Mouse (Mus musculus) MEL (cell line): ENCODE data around the gene Srgap2. TPM values are rescaled to one million over a fixed set of nuclear protein-coding genes. Genes with fewer than 3 reads are reported as not detected.
A peak's percentile ranks its signal among the peaks of the same experiment; 100 is the strongest.
"Not testable (repeated sequence)": the region's sequence is repeated elsewhere in the genome, so short reads cannot be mapped to it uniquely, and the experiment has no call there.

Source experiments
- DNase-seq: peaks from one replicate; pipeline ENCODE4 v3.0.0; 2011; ENCODE audit warnings: low read depth, low spot score
- H3K27ac ChIP-seq: 2 replicates; pipeline ENCODE4 v1.5.1; 2012; ENCODE audit warnings: low read depth, mild to moderate bottlenecking, control low read depth, low read length, moderate library complexity; ENCODE audit not compliant: control insufficient read depth
- H3K27me3 ChIP-seq, 2 experiments: fragments of 150-350 bp in 1 of 2; sonication (generic) in 1 of 2; 2 replicates each; pipeline ENCODE4 v1.6.1; 2012; ENCODE audit warnings: low read length in 2 of 2, mild to moderate bottlenecking in 2 of 2, improper control_type of control experiment in 1 of 2, moderate library complexity in 1 of 2; ENCODE audit not compliant: insufficient read depth in 2 of 2, control insufficient read depth in 1 of 2
- H3K36me3 ChIP-seq, 2 experiments: 2 replicates each; pipeline ENCODE4 v1.6.1; 2012 to 2014; ENCODE audit warnings: low read length in 2 of 2, improper control_type of control experiment in 1 of 2, inconsistent platforms in 1 of 2, mild to moderate bottlenecking in 1 of 2; ENCODE audit not compliant: insufficient read depth in 2 of 2, control insufficient read depth in 1 of 2
- H3K4me1 ChIP-seq, 2 experiments: fragments of 150-350 bp in 1 of 2; sonication (generic) in 1 of 2; 2 replicates each; pipeline ENCODE4 v1.6.1; 2012; ENCODE audit warnings: low read length in 2 of 2, improper control_type of control experiment in 1 of 2, mild to moderate bottlenecking in 1 of 2; ENCODE audit not compliant: insufficient read depth in 2 of 2, control insufficient read depth in 1 of 2
- H3K4me3 ChIP-seq, 2 experiments: fragments of 150-350 bp in 1 of 2; sonication (generic) in 1 of 2; 2 replicates each; pipeline ENCODE4 v1.5.1; 2012; ENCODE audit warnings: low read depth in 2 of 2, low read length in 2 of 2, mild to moderate bottlenecking in 2 of 2, moderate library complexity in 2 of 2, control low read depth in 1 of 2, improper control_type of control experiment in 1 of 2; ENCODE audit not compliant: control insufficient read depth in 1 of 2, insufficient read depth in 1 of 2
- H3K79me2 ChIP-seq: 2 replicates; pipeline ENCODE4 v1.6.1; 2012; ENCODE audit warnings: mild to moderate bottlenecking, low read length, moderate library complexity; ENCODE audit not compliant: control insufficient read depth, poor library complexity, insufficient read depth
- H3K9ac ChIP-seq: 2 replicates; pipeline ENCODE4 v1.6.1; 2012; ENCODE audit warnings: low read depth, mild to moderate bottlenecking, control low read depth, low read length, moderate library complexity; ENCODE audit not compliant: control insufficient read depth, poor library complexity, severe bottlenecking
- H3K9me3 ChIP-seq: fragments of 150-350 bp; sonication (generic); replicated peaks from 2 replicates; pipeline ENCODE4 v1.6.1; 2012; ENCODE audit warnings: mild to moderate bottlenecking, low read length, improper control_type of control experiment, moderate library complexity; ENCODE audit not compliant: insufficient read depth
- BHLHE40 ChIP-seq: IDR thresholded peaks from 2 replicates; pipeline ENCODE4 v1.6.1; 2012; ENCODE audit warnings: low read depth, mild to moderate bottlenecking, inconsistent platforms, low read length, improper control_type of control experiment, borderline replicate concordance
- CHD1 ChIP-seq: IDR thresholded peaks from 2 replicates; pipeline ENCODE4 v1.6.1; 2012; ENCODE audit warnings: low read depth, mild to moderate bottlenecking, inconsistent platforms, low read length, improper control_type of control experiment
- CTCF ChIP-seq, 3 experiments: IDR thresholded peaks in 2 of 3; conservative IDR thresholded peaks in 1 of 3; 2 replicates each; pipeline ENCODE4 v1.5.1; 2011 to 2012; ENCODE audit warnings: low read length in 3 of 3, low read depth in 2 of 3, mild to moderate bottlenecking in 2 of 3, improper control_type of control experiment in 1 of 3, inconsistent platforms in 1 of 3, mixed read lengths in 1 of 3, moderate library complexity in 1 of 3; ENCODE audit not compliant: control insufficient read depth in 1 of 3, insufficient read depth in 1 of 3, poor library complexity in 1 of 3, severe bottlenecking in 1 of 3
- GABPA ChIP-seq: IDR thresholded peaks from 2 replicates; pipeline ENCODE4 v1.6.1; 2012; ENCODE audit warnings: low read depth, mild to moderate bottlenecking, inconsistent platforms, low read length, improper control_type of control experiment, moderate library complexity
- HCFC1 ChIP-seq: IDR thresholded peaks from 2 replicates; pipeline ENCODE4 v1.6.1; 2012; ENCODE audit warnings: low read depth, mild to moderate bottlenecking, inconsistent platforms, low read length, improper control_type of control experiment, moderate library complexity
- MAFK ChIP-seq: IDR thresholded peaks from 2 replicates; pipeline ENCODE4 v1.6.1; 2011; ENCODE audit warnings: low read depth, mild to moderate bottlenecking, low read length, improper control_type of control experiment, borderline replicate concordance
- MAX ChIP-seq: IDR thresholded peaks from 2 replicates; pipeline ENCODE4 v1.6.1; 2011; ENCODE audit warnings: low read length, improper control_type of control experiment
- MAZ ChIP-seq: IDR thresholded peaks from 2 replicates; pipeline ENCODE4 v1.6.1; 2012; ENCODE audit warnings: low read depth, mild to moderate bottlenecking, inconsistent platforms, low read length, improper control_type of control experiment
- NRF1 ChIP-seq: IDR thresholded peaks from 2 replicates; pipeline ENCODE4 v1.6.1; 2014; ENCODE audit warnings: low read depth, mild to moderate bottlenecking, inconsistent platforms, low read length, improper control_type of control experiment, moderate library complexity; ENCODE audit not compliant: poor library complexity, insufficient read depth, severe bottlenecking
- POLR2A ChIP-seq, 2 experiments: IDR thresholded peaks; 2 replicates each; pipeline ENCODE4 v1.6.1; 2011 to 2012; ENCODE audit warnings: low read length in 2 of 2, mild to moderate bottlenecking in 2 of 2, control low read depth in 1 of 2, improper control_type of control experiment in 1 of 2, low read depth in 1 of 2, moderate library complexity in 1 of 2; ENCODE audit not compliant: control insufficient read depth in 1 of 2, insufficient read depth in 1 of 2, poor library complexity in 1 of 2
- POLR2AphosphoS2 ChIP-seq: IDR thresholded peaks from 2 replicates; pipeline ENCODE4 v1.6.1; 2011; ENCODE audit warnings: low read length, improper control_type of control experiment
- RAD21 ChIP-seq: IDR thresholded peaks from 2 replicates; pipeline ENCODE4 v1.6.1; 2011; ENCODE audit warnings: mild to moderate bottlenecking, low read depth, low read length, improper control_type of control experiment
- RCOR1 ChIP-seq: IDR thresholded peaks from 2 replicates; pipeline ENCODE4 v1.6.1; 2012; ENCODE audit warnings: low read depth, mild to moderate bottlenecking, inconsistent platforms, low read length, improper control_type of control experiment
- SMC3 ChIP-seq: IDR thresholded peaks from 2 replicates; pipeline ENCODE4 v1.6.1; 2011; ENCODE audit warnings: low read depth, low read length, improper control_type of control experiment
- TAL1 ChIP-seq: IDR thresholded peaks from 2 replicates; pipeline ENCODE4 v1.6.1; 2012; ENCODE audit warnings: mild to moderate bottlenecking, inconsistent platforms, low read length, moderate library complexity, mixed read lengths
- USF1 ChIP-seq: IDR thresholded peaks from 2 replicates; pipeline ENCODE4 v1.6.1; 2014; ENCODE audit warnings: low read depth, mild to moderate bottlenecking, inconsistent platforms, low read length, improper control_type of control experiment, moderate library complexity
- ZMIZ1 ChIP-seq: IDR thresholded peaks from 2 replicates; pipeline ENCODE4 v1.6.1; 2012; ENCODE audit warnings: low read depth, mild to moderate bottlenecking, inconsistent platforms, low read length, improper control_type of control experiment, moderate library complexity
- polyA plus RNA-seq, 2 experiments: library from polyadenylated mRNA; stranded (reverse) in 1 of 2; unstranded in 1 of 2; fragments of >175 nt in 1 of 2; fragments of >200 nt in 1 of 2; gene quantifications; 2 replicates each; pipeline versions ENCODE4 v1.2.1 to v1.2.4; 2012; ENCODE audit warnings: low replicate concordance in 2 of 2, low read depth in 1 of 2; ENCODE audit not compliant: insufficient read length in 2 of 2, insufficient read depth in 1 of 2, missing spikeins in 1 of 2
- total RNA-seq: library from RNA; depleted of rRNA; stranded (reverse); fragments of 300-350 nt; gene quantifications from 2 replicates; pipeline ENCODE4 v1.2.3, GENCODE M21; 2012

Srgap2 gene
- total and polyA plus RNA-seq, 3 experiments = 9.0 to 25.3 TPM; not detected in 1

DNA sequence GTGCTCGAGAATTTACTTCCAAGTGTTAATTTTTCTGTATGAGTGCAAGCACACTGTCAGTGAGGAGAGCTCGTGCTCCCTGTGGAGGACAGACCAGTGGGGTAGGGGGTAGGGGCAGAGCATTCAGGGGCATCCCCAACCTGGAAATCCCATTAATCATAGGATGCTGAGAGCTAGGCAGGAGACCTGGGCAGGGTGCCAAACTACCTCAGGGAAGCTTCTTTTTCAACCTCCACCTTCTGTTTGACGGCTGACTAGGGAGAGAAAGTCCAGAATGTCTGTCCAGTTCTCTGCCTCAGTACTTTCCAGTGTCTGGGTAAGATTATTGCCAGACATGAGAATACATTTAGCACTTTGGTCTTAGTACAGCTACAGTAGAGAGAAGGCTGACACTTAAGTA lies 191.5 kb downstream of the Srgap2 start:
- TF ChIP-seq CHD1 = no peak
- no peak for TF ChIP-seq POLR2A (IDR thresholded peaks at IDR 0.05; ENCODE audit: control insufficient read depth in 1 of 2, insufficient read depth in 1 of 2, low read depth in 1 of 2, low read length in 2 of 2, poor library complexity in 1 of 2)
- TF ChIP-seq TAL1 = no peak
- Histone ChIP-seq H3K27me3 (no peaks in the 10 kb centered on the region), H3K9me3 (no peaks in the 10 kb centered on the region), H3K36me3 (no peaks in the 10 kb centered on the region), H3K9ac (no peak overlapping the region), H3K4me1 (no peaks in the 10 kb centered on the region), H3K79me2 (no peaks in the 10 kb centered on the region), H3K27ac (no peak overlapping the region), H3K4me3 (no peak overlapping the region)
- DNase-seq = no peak

DNA sequence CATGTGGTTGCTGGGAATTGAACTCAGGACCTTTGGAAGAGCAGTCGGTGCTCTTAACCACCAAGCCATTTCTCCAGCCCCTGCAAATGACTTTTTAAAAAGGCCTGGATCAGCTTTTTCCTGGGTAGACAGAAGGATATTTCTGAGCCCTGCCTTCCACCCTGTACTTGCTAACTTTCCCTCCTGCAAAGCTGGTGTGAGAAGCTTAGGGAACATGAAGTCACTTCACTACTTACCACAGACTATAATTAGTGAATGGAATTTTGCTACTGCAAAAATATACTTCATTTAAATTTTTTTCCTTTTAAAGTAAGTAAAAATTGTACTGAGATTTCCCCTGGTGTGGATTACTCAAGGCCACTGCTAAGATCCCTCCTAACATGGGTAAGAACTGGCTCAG lies 196.0 kb downstream of the Srgap2 start:
- Histone ChIP-seq H3K4me1 (no peaks in the 10 kb centered on the region), H3K4me3 (no peak overlapping the region), H3K79me2 (no peaks in the 10 kb centered on the region), H3K9ac (no peak overlapping the region), H3K36me3 (no peaks in the 10 kb centered on the region), H3K9me3 (no peaks in the 10 kb centered on the region), H3K27ac (no peak overlapping the region), H3K27me3 (no peaks in the 10 kb centered on the region)
- no peak for DNase-seq
- TF ChIP-seq ZMIZ1 = no peak
- TF ChIP-seq POLR2AphosphoS2 = no peak
- TF ChIP-seq BHLHE40 = no peak
- TF ChIP-seq GABPA = no peak
- TF ChIP-seq, all 39 proteins: peak for 0

DNA sequence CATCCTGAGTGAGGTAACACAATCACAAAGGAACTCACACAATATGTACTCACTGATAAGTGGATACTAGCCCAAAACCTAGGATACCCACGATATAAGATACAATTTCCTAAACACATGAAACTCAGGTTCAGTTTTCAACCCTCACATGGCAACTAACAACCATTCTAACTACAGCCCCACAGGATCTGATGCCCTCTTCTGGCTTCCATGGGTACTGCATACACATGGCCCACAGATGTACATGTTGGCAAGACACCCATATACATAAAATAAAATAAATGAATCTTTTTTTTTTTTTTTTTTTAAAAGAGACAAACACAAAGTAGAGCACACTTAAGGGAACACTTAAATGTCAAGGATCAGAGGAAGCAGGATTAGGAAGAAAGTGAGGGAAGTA lies 198.1 kb downstream of the Srgap2 start:
- not testable (repeated sequence) for H3K27me3 ChIP-seq, H3K27ac ChIP-seq, H3K4me1 ChIP-seq, H3K4me3 ChIP-seq, H3K36me3 ChIP-seq, H3K79me2 ChIP-seq, H3K9ac ChIP-seq, H3K9me3 ChIP-seq
- peak; percentile 44 to 54 (median 45) for TF ChIP-seq CTCF (IDR thresholded peaks at IDR 0.05 in 2 of 3, conservative IDR thresholded peaks at IDR 0.05 in 1 of 3; ENCODE audit: control insufficient read depth in 1 of 3, insufficient read depth in 1 of 3, low read depth in 2 of 3, low read length in 3 of 3, poor library complexity in 1 of 3, severe bottlenecking in 1 of 3)
- TF ChIP-seq SMC3 = peak; percentile 48
- peak; percentile 15 for TF ChIP-seq RAD21
- peak; percentile 62 for DNase-seq

DNA sequence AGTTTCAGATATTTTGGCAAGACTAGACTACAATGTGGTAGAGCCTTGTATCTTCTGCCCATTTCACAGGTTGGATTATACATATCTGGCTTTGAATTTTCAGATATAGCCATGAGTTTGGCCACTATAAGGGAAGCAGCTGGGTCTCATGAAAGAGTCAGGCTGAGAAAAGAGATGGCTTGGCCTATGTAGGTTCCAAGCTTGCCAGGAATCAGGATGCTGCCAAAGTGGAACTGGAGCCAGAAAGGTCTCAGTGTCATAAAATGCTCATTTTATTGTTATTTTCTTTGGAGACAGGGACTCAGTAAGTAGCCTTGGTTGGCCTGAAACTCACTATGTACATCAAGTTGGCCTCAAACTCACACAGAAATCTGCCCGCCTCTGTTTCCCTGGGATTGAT lies 200.0 kb downstream of the Srgap2 start:
- Histone ChIP-seq H3K27ac (no peak overlapping the region), H3K36me3 (peaks cover 0 to 9% of the 10 kb centered on the region in 2 experiments; a peak in 2 of 4 replicates), H3K9me3 (no peaks in the 10 kb centered on the region), H3K4me1 (peaks cover 4 to 6% of the 10 kb centered on the region in 2 experiments; a peak in 3 of 4 replicates), H3K4me3 (no peak overlapping the region), H3K27me3 (no peaks in the 10 kb centered on the region), H3K79me2 (no peaks in the 10 kb centered on the region), H3K9ac (no peak overlapping the region)
- DNase-seq = no peak
- TF ChIP-seq NRF1 (no peak), USF1 (no peak), CHD1 (no peak), RCOR1 (no peak), CTCF (IDR thresholded peaks at IDR 0.05 in 2 of 3, conservative IDR thresholded peaks at IDR 0.05 in 1 of 3; ENCODE audit: control insufficient read depth in 1 of 3, insufficient read depth in 1 of 3, low read depth in 2 of 3, low read length in 3 of 3, poor library complexity in 1 of 3, severe bottlenecking in 1 of 3) (no peak), SMC3 (no peak), MAZ (no peak), MAFK (no peak), POLR2A (IDR thresholded peaks at IDR 0.05; ENCODE audit: control insufficient read depth in 1 of 2, insufficient read depth in 1 of 2, low read depth in 1 of 2, low read length in 2 of 2, poor library complexity in 1 of 2) (no peak), MAX (no peak), HCFC1 (no peak)
